In genomic region chr4:86480891-86481290, GRCm38 (mm10) we compare ENCODE assay signal across 13 mouse cellular contexts.
DNase-seq lines count a peak whose midpoint lies in the region; ATAC-seq and TF ChIP-seq lines count a peak whose summit lies in the region.
"Had no signal": no experiment of that assay in that cellular context is flagged by ENCODE, and none has a peak within 500 bp of the region (broad histone marks: within the 10 kb centered on the region; RNA-seq: fewer than 3 reads in every experiment).

No protein-coding gene starts in this region.

- DNase-seq in forebrain, postnatal 0 days, result peak; percentile 44
- DNase-seq in layer of hippocampus, adult 18-20 months (ENCODE audit: low spot score in 2 of 2), result peak; percentile 9 to 45
- no peak for DNase-seq in layer of hippocampus, adult 9-10 months (ENCODE audit: low spot score)
- DNase-seq in right cerebral cortex, adult 18-20 months, result peak; percentile 19
- DNase-seq in right cerebral cortex, postnatal 14 days, result no peak
- no peak for DNase-seq in ovary, postnatal 10 days (ENCODE audit: low spot score)
- no peak for DNase-seq in adrenal gland, adult 8-10 months
- DNase-seq: adrenal gland, postnatal 10 days had no signal

- no peaks in the 10 kb centered on the region for H3K4me1 ChIP-seq in forebrain, postnatal 0 days (ENCODE audit: insufficient read depth)
- no peaks in the 10 kb centered on the region for H3K4me1 ChIP-seq in forebrain, embryonic 13.5 days
- H3K4me1 ChIP-seq: megakaryocyte, embryonic 14.5 days had no signal

- H3K36me3 ChIP-seq in forebrain, postnatal 0 days (ENCODE audit: insufficient read depth), result no peaks in the 10 kb centered on the region
- no peaks in the 10 kb centered on the region for H3K36me3 ChIP-seq in forebrain, embryonic 13.5 days (ENCODE audit: poor library complexity, severe bottlenecking)
- H3K36me3 ChIP-seq: embryonic facial prominence, embryonic 13.5 days had no signal

- no peak for ATAC-seq in forebrain, postnatal 0 days
- no peak for ATAC-seq in forebrain, embryonic 13.5 days
- ATAC-seq: hindbrain, embryonic 16.5 days had no signal

- H3K4me3 ChIP-seq in forebrain, postnatal 0 days (ENCODE audit: low read depth, low read length), result no peak overlapping the region
- no peak overlapping the region for H3K4me3 ChIP-seq in forebrain, embryonic 13.5 days
- H3K4me3 ChIP-seq: embryonic facial prominence, embryonic 13.5 days; megakaryocyte, embryonic 14.5 days had no signal

- TF ChIP-seq CTCF in forebrain, postnatal 0 days (IDR thresholded peaks at IDR 0.05; ENCODE audit: low read depth), result peak; percentile 48

- H3K27me3 ChIP-seq in forebrain, postnatal 0 days (ENCODE audit: insufficient read depth, low read length), result no peaks in the 10 kb centered on the region
- H3K27me3 ChIP-seq in forebrain, embryonic 13.5 days, result no peaks in the 10 kb centered on the region
- H3K27me3 ChIP-seq: embryonic facial prominence, embryonic 13.5 days; megakaryocyte, embryonic 14.5 days had no signal

- 74% methylated on average over 3 of the region's 3 CpGs for WGBS in forebrain, postnatal 0 days
- 73% methylated on average over 3 of the region's 3 CpGs for WGBS in forebrain, embryonic 13.5 days

- H3K4me2 ChIP-seq in forebrain, postnatal 0 days (ENCODE audit: low read depth), result no peak overlapping the region
- no peak overlapping the region for H3K4me2 ChIP-seq in forebrain, embryonic 13.5 days
- H3K4me2 ChIP-seq: embryonic facial prominence, embryonic 13.5 days; liver, embryonic 11.5 days had no signal

- H3K9ac ChIP-seq in forebrain, postnatal 0 days, result no peak overlapping the region
- no peak overlapping the region for H3K9ac ChIP-seq in forebrain, embryonic 13.5 days
- H3K9ac ChIP-seq: embryonic facial prominence, embryonic 13.5 days had no signal

- H3K27ac ChIP-seq in forebrain, postnatal 0 days (ENCODE audit: low read depth, low read length), result no peak overlapping the region
- H3K27ac ChIP-seq in forebrain, embryonic 13.5 days, result no peak overlapping the region
- H3K27ac ChIP-seq: embryonic facial prominence, embryonic 13.5 days had no signal

- no peaks in the 10 kb centered on the region for H3K9me3 ChIP-seq in forebrain, postnatal 0 days (ENCODE audit: low read length)
- no peaks in the 10 kb centered on the region for H3K9me3 ChIP-seq in forebrain, embryonic 13.5 days (replicated peaks)
- H3K9me3 ChIP-seq: embryonic facial prominence, embryonic 13.5 days; megakaryocyte, embryonic 14.5 days had no signal

Comparison
In these comparisons a context has a peak if more than half of its experiments do, and no peak if none do; other contexts are left out.
1. DNase-seq: peak in forebrain, postnatal 0 days (single experiment), layer of hippocampus, adult 18-20 months (2 of 2) and right cerebral cortex, adult 18-20 months (single experiment); none in layer of hippocampus, adult 9-10 months (single experiment), right cerebral cortex, postnatal 14 days (single experiment), ovary, postnatal 10 days (single experiment) and adrenal gland, adult 8-10 months (single experiment).